Mouse (Mus musculus): ENCODE results near the gene Mgrn1.

Gene Mgrn1

DNA sequence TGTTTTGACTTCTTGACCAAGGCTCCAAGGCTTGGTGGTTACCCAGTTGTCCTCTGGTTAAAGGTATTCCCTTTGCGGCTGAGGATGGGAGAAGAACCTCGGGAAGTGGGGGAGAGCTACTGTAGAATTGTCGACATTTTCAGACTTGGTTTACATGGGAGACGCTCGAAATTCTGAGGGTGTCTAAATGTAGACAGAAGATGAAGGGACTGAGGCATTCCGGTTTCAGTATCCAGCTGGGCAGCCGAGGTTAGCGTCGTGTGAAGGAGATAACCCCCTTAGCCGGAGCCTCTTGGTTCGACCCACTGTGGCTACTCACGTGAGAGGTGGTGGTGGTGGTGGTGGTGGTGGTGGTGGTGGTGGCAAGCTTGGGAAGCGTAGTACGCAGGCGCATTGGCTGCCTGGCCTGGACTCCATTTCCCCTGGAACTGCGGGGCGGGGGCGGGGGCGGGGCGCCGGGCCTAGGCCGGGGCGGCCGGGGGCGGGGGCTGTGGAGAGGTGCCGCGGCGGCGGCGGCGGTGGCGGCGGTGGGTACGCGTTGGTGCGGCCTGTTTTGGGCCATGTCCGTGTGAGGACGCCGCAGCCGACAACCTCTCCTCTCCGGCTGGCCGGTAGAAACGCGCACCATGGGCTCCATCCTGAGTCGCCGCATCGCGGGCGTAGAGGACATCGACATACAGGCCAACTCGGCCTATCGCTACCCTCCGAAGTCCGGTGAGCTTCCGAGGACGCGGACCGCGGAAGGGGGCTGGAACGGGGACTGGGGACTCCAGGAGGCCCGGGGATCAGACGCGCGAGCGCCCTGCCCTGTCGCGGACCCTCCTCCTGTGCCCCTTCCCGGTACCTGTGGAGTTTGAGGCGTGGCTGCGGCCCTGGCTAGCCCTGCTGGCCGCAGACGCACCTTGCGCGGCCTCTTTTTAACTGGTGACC, at the start of gene Mgrn1:
Gene Mgrn1, plus strand, starts transcription at position 490 of the 930 bp plus-strand sequence.
- ATAC-seq (ENCODE audit: insufficient number of reproducible peaks, low FRiP score, low TSS enrichment): peak; percentile 84

DNA sequence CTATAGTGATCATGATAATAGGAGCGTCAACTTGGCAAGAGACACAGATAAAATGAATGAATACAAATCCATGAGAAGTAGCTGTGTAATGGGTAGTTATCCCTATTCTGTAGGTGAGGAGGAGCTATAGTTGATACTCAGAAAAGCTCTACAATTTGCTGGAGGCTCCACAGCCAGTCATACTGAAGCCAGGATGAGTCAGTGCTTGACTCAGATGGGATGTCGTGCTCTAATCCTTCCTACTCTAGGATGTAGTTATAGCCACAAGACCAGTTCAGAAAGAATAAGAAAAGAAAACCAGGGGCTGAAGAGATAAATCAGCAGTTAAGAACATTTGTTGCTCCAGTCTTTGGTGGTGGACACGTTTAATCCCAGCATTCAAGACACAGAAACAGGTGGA, 48.4 kb upstream of the Mgrn1 start:
- ATAC-seq (ENCODE audit: insufficient number of reproducible peaks, low FRiP score, low TSS enrichment): no peak

DNA sequence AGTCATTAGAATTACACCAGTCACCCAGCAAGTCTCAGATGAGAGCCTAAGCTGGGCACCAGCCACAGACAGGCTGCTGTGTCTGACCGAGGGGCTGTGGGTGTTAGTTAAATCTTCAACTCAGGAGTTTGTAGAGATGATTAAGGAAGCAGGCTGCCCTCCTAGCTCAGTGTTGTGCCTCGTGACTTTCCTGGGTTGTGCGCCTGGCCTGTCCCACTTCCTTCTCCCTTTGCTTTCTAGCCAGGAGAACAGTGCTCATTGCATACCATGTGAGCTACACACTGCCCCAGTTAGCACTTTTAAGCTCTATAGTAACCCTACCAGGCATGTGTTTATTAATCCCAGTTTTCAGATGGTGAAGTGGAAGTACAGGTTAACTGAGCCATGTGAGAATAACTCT, 46.5 kb upstream of the Mgrn1 start:
- ATAC-seq (ENCODE audit: insufficient number of reproducible peaks, low FRiP score, low TSS enrichment): no peak

DNA sequence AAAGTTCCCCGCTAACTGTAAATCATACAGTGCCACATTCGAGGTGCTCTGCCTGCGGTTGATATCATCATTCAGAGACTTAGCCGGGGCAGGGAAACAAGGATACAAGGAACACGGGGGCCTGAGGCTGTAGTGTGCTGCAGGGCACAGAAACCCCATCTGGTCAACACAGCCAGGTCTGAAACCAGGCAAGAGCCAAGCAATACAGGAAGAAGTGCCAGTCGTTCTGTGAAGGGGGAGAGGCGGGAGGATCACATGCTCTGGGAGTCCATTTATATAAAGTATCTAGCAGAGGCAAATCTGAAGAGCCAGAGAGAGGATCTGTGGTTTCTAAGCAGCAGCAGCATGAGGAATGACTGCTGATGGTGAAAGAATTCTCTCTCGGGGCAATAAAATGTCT, 45.8 kb upstream of the Mgrn1 start:
- ATAC-seq (ENCODE audit: insufficient number of reproducible peaks, low FRiP score, low TSS enrichment): no peak

DNA sequence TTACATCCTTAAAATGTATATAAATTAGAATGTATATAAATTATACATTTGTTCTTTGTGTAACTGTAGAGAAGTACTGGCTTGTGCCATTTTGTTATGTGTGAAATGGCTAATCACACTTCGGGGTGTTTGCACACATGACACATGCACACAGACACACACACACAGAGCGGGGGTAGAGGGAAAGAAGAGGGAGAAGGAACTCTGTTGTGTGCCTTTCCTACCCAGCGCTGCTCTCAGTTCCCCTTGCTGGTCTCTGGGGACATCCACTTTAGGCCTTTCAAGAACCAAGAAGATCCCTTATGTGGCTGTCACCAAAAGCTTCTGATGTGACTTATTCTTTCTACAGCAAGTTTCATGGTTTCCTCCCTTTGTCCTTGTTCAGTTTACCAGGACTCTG, 39.0 kb upstream of the Mgrn1 start:
- no peak for ATAC-seq (ENCODE audit: insufficient number of reproducible peaks, low FRiP score, low TSS enrichment)

DNA sequence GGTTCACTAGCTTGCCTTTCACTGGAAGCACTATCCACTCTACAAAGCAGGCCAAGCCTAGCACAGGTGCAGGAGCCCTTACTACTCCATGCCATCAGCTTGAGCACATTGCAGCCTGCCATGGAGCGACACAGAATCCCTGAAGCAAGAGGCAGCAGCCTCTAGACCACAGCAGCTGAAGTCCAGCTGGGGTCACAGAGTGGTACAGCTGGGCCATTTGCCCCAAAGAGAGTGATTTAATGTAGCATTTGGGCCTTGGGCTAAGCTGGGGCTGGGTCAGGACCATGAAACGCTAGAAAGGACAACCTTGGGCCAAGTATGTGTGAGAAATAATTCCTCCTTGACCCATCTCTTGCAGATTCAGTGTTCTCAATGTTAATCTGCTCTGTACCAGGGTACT, 38.0 kb upstream of the Mgrn1 start:
- ATAC-seq (ENCODE audit: insufficient number of reproducible peaks, low FRiP score, low TSS enrichment): no peak

DNA sequence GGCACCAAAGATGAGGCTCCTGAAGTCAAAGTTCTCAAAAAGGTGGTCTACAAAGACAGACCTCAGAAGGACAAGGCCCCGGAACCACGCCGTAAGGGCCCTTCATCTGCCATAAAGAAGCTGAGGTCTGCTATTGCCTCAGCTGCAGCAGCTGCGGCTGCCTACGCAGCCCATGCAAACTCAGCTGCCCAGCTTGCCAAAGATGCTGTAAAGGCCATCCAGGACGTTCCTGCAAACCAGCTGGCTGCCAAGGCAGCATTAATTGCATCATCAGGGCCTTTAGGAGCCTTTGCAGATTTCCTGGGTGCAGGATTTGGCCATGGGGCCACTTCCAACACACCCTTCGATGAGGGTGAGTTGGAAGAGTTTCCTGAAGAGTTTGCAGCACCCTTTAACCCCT, 35.7 kb upstream of the Mgrn1 start:
- ATAC-seq (ENCODE audit: insufficient number of reproducible peaks, low FRiP score, low TSS enrichment): no peak

DNA sequence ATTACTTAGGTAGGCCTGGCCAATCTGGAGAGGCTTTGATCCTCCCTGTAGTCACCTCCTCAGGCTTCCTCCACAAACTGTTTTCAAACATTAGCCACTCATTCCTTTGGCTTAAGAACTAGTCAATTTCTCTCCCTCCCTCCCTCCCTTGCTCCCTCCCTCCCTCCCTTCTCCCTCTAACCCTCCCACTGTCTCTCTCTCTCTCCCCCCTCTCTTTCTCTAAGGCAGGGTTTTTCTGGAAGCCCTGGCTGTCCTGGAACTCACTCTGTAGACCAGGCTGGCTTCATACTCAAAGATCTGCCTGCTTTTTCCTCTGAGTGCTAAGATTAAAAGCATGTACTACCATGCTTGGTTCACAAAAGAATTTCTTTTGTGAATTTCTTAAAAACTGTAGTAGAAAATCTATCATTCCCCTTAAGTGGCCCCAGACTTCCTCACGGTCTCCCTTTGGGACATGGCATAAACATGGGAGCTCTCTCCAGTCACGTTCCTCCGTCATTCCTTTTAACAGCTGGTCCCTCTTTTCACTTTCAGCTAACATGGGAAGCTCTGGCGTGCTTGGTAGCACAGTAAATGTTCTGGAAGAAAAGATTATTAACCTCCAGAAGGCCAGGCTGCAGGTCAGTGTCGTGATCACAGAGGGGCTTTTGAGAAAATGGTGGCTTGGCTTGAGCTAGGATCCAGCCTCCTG, 35.0 kb upstream of the Mgrn1 start:
- ATAC-seq (ENCODE audit: insufficient number of reproducible peaks, low FRiP score, low TSS enrichment): no peak

DNA sequence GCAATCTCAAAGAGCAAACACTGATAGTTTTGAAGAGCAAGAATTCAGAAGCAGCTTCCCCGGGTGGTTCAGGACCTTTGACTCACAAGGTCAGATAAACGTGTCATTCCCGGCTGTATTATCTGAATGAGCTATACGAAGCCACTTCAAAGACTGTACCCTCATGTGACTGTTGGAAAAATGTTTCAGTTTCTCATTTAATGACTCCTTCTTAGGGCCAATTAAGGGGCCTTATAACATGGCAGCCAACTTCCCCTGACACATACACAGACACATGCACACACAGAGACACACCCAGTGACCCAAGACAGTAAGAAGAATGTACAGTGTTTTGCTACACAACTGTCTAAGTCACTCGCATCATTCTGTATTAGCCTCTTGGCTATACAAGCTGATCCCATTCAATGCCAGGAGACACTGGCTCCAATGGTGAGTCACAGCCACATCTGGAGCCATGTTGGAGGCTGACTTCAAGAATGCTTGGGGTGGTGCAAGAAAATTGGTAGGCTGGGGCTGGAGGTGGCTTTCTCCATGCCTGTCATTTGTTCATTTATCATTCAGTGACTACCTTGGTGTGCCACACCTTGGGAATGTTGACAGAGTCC, 30.9 kb upstream of the Mgrn1 start:
- no peak for ATAC-seq (ENCODE audit: insufficient number of reproducible peaks, low FRiP score, low TSS enrichment)

DNA sequence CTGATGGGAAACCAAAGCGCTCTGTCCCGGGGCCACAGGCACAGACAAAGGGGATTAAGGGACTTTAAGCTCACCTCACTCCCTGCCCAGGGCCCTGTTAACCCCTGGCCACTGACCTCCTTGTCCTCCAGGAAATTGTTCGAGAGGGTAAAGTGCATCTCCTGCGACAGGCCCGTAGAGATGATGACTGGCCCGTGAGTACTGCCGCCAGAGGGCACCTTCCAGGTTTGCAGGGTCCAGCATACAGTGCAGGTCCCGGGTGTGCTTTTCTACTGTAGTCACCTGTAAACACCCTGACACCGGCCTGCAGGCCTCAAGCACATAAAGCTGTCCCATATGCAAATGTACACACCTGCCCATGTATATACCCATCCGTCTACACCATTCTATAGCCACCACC, 24.7 kb upstream of the Mgrn1 start:
- no peak for ATAC-seq (ENCODE audit: insufficient number of reproducible peaks, low FRiP score, low TSS enrichment)

DNA sequence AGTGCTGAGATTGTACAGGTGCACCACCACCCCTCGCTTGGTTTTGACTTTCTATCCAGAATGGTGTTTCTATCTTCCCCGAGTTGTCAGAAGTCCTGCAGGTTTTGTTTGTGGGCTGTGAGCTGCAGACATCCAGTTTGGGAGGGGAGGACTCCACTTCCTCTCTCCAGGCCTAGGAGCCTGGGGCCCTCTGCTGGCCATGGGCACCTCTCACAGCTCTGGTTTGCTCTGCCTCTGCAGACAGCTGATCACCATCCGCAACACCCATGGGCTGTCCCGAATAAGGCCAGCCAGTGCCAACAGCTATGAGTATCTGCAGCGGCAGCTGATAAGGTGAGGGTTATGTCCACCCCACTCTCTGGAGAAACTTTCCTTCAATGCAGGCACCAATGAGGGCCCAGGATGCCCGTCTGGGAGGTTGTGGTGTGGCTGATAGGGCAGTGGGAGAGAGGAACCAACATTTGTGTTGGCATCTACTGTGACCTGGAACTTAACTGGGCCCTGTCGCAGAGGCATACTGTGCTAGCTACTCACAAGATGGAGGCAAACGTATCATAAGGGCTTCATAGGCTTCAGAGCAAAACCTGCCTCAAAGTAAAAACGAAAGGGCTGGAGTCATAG, 23.1 kb upstream of the Mgrn1 start:
- ATAC-seq (ENCODE audit: insufficient number of reproducible peaks, low FRiP score, low TSS enrichment): peak; percentile 52; the same call in 1 of the 2 replicates

DNA sequence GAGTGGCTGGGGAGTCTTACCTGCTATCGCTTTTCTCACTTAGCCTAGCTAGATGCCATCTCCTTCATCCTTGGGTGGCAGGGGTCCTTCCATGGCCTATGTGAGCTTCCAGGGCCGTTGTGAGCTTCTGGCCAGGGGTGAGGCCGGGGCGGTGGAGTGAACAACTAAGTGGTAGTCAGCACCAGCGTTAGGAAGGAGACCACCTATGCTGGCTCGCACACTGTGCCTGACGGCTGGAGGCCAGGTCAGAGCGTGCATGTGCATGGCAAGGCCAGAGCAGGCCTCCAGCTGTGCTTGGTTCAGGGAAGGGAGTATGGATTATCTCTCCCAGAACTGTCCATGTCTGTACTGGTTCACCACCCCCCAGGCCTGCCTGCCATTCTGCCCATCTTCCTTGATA, 22.3 kb upstream of the Mgrn1 start:
- ATAC-seq (ENCODE audit: insufficient number of reproducible peaks, low FRiP score, low TSS enrichment): no peak

DNA sequence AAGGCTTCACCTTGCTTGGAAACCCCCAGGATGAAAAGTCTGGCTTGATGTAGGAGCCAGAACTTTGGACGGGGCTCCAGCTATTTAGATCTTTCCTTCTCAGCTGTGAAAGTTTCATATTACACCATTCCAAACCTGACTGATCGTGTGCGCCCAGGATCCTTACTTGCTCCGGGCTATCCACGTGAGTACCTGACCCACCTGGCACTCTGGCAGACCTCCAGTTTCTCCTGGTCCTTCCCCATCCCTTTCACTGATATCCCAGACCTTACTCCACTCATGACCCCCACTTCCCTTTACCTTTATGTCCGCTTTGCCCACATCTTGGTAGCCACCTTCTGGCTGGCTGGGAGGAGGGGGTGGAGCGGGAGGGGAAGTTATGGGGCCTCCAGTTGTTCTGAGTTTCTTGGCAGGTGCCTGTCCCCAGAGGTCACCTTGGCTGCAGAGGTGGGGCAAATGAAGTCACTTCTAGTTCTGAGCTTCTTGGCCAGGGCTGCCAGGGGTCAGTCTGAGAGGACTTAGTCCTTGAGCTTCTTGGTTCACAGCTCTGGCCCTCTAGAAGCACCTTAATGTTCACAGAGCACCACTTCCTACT, 19.9 kb upstream of the Mgrn1 start:
- no peak for ATAC-seq (ENCODE audit: insufficient number of reproducible peaks, low FRiP score, low TSS enrichment)

DNA sequence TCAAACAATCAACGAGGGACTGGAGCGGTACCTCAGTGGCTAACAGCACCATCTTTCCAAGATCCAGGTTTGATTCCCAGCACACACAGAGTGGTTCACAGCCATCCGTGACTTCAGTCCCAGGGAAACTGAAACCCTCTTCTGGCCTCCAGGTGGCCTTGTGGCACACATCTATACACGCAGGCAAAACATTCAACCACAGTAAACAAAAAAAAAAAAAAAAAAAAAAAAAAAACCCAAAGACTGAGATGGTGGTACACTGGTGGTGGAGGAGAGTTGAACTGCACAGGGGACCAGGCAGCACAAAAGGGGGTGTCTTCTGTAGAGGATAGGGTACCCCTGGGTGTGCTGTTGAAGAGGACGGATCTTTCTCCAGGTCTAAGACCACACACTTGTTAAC, 15.6 kb upstream of the Mgrn1 start:
- no peak for ATAC-seq (ENCODE audit: insufficient number of reproducible peaks, low FRiP score, low TSS enrichment)

DNA sequence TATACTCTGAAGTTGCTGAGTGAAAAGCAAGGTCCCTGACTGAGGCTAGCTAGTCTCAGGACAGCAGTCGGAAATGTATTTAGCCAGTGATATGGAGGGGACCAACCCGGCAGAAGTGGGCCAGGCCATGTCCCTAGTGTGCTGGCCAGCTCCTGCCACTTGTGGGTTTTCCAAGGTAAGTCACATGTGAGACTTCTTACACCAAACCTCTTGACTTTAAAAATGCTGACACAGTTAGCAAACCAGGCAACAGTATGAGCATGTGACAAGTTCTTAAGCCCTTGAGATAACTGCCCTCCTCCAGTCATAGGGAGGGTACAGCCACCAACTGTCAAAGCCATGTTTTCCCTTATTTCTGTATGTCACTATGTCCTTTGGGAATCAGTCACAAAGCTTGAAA, 14.1 kb upstream of the Mgrn1 start:
- ATAC-seq (ENCODE audit: insufficient number of reproducible peaks, low FRiP score, low TSS enrichment): no peak

DNA sequence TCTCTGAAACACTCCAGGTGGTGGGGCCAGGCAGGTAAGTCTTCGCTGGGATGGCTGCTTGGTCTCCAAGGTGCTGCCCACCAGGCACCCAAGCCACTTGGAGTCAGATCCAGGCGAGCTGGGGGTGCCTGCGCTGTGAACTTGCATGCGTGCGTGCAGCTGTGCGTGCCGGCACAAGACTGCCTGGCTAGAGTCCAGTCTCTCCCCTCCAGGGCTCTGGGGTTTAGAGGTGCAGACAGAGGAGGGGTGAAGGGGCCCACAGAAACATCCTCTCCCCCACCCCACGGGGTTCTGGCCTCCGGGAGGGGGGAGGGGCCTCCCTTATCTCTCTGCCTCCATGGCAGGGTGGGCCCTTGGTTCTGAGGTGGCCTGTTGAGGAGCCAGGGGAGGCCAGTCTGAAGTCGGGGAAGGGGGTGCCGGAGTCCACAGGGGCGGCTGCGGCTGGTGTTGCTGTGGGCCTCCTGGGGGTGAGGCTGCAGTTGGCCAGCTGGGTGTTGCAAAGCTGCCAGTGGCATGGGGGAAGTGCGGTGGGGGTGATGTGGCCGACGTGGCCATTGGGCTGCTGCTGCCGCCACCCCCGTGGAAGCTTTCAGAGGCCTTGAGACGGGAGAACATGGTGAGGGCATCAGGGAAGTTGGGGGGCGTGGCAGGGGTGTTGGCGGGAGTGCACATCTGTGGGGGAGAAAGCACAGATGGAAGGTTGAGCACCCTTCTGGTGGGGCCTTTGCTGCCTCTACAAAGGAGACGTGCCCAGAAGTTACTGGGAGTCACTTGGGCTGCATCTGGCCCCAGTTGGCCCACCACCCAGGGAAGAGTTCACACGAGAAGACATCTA, 10.6 kb upstream of the Mgrn1 start:
- no peak for ATAC-seq (ENCODE audit: insufficient number of reproducible peaks, low FRiP score, low TSS enrichment)

DNA sequence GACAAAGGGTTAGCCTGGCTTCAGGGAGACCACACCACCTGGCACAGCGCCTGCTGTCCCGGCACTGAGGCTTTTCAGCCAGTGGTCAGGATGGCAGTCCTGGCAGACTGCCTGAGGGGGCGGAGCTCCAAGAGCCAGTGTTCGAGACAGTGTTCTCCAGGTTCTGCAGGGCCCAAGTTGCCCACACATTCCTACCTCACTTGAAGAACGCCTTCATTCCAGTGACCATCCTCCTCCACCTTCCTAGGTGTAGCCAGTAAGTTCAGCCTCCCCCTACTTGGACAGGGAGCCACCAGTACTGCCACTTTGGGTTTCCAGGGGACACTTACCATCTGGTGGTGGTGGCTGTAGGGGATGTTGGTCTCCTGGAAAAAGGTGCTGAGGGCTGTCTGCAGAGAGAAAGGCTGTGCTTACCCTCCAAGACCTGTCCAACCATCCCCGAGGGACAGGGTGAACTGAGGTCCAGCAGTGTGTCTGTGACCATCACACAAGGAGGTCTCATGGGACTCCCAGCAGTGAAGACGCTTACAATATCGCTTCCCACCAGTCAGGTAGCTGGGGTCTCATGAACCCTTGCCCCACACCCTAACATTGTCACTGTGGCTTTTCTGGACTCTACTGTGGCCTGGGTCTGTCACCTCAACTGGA, 9.9 kb upstream of the Mgrn1 start:
- no peak for ATAC-seq (ENCODE audit: insufficient number of reproducible peaks, low FRiP score, low TSS enrichment)

DNA sequence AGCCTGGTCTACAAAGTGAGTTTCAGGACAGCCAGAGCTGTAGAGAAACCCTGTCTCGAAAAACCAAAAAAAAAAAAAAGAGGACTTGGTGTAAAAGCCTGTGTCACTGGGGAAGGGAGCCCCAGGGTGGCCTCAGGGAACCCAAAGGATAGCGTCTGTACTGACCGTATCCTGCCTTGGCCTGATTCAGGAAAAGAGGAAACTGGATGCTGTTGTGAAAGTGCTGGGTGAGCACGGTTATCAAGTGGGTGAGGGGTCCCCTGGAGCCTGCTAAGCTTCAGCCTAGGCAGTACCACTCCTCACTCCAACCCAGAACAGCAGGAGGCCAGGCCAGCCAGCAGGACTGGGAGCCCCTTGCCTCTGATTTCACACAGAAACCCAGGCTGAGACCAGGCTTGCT, 8.9 kb upstream of the Mgrn1 start:
- ATAC-seq (ENCODE audit: insufficient number of reproducible peaks, low FRiP score, low TSS enrichment): no peak

DNA sequence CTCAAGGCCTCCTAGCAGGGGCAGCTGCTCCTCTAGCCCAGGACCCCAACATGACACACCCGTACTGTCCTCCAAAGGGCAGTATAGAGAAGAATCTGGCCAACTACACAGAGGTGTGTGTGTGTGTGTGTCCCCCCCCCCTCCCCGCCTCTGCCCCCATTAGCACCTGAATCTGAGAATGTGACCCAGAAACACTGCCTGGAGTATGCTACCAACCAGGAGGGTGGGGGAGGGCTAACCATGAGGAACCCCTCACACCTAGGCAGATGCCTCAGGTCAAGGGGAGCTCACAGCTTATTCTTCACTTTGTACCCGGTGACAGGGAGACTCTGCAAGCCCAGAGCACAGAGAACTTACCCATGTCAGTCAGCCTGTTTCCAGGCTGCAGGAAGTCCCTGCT, 8.3 kb upstream of the Mgrn1 start:
- ATAC-seq (ENCODE audit: insufficient number of reproducible peaks, low FRiP score, low TSS enrichment): no peak

Data from cerebellum, adult (tissue).